Mouse (Mus musculus): ENCODE results near the gene Nup43. TPM values are rescaled to one million over a fixed set of nuclear protein-coding genes. Genes with fewer than 3 reads are reported as not detected.

The Nup43 gene
- total RNA-seq, 2 experiments from 2014 or later, result 16.2 to 16.3 TPM

- DNase-seq (ENCODE audit: low spot score in 2 of 2), result peak; percentile 48 to 57
Measured at GRCm38 (mm10) chr10:7681343-7682025, 14.2 kb downstream of the Nup43 start.

- DNase-seq (ENCODE audit: low spot score in 2 of 2), result no peak
Measured at GRCm38 (mm10) chr10:7682249-7682648, 14.9 kb downstream of the Nup43 start.

- DNase-seq (ENCODE audit: low spot score in 2 of 2), result no peak
Measured at GRCm38 (mm10) chr10:7686902-7687301, 19.6 kb downstream of the Nup43 start.

- DNase-seq (ENCODE audit: low spot score in 2 of 2), result no peak
Measured at GRCm38 (mm10) chr10:7695286-7695685, 28.0 kb downstream of the Nup43 start.

GRCm38 (mm10) chr10:7700120-7700519, 32.8 kb downstream of the Nup43 start:
- no peak for DNase-seq (ENCODE audit: low spot score in 2 of 2)

- no peak for DNase-seq (ENCODE audit: low spot score in 2 of 2)
Measured at GRCm38 (mm10) chr10:7702586-7702985, 35.3 kb downstream of the Nup43 start.

GRCm38 (mm10) chr10:7710121-7710520, 42.8 kb downstream of the Nup43 start:
- DNase-seq (ENCODE audit: low spot score in 2 of 2), result no peak

GRCm38 (mm10) chr10:7712506-7712905, 45.2 kb downstream of the Nup43 start:
- no peak for DNase-seq (ENCODE audit: low spot score in 2 of 2)

GRCm38 (mm10) chr10:7715056-7715455, 47.8 kb downstream of the Nup43 start:
- no peak for DNase-seq (ENCODE audit: low spot score in 2 of 2)

- DNase-seq (ENCODE audit: low spot score in 2 of 2), result peak; percentile 86 to 87
Measured at GRCm38 (mm10) chr10:7725751-7726500, 58.6 kb downstream of the Nup43 start, which contains the start of gene Katna1. Gene Katna1, plus strand, starts transcription at chr10:7726000.

- no peak for DNase-seq (ENCODE audit: low spot score in 2 of 2)
Measured at GRCm38 (mm10) chr10:7726501-7726812, 59.2 kb downstream of the Nup43 start.

GRCm38 (mm10) chr10:7727011-7727410, 59.7 kb downstream of the Nup43 start:
- no peak for DNase-seq (ENCODE audit: low spot score in 2 of 2)

Other genes starting within 250 kb of the Nup43 start
- gene Ulbp1, start 193.9 kb upstream of the Nup43 start, total RNA-seq (2021), result 10 to 100 TPM; 32.2 to 32.9 TPM
- gene Lrp11, start 77.7 kb upstream of the Nup43 start, total RNA-seq (2021), result 10 to 100 TPM; 20.9 to 23.9 TPM
- gene Pcmt1, start 13.6 kb downstream of the Nup43 start, total RNA-seq (2021), result 10 to 100 TPM; 84.7 to 89.2 TPM
- gene Lats1, start 13.7 kb downstream of the Nup43 start, total RNA-seq (2021), result 10 to 100 TPM; 63.5 to 65.9 TPM
- 10 to 100 TPM; 34.0 to 39.2 TPM for gene Katna1, start 58.5 kb downstream of the Nup43 start, total RNA-seq (2021)
- gene Ginm1, start 125.3 kb downstream of the Nup43 start, total RNA-seq (2021), result 100 to 1,000 TPM; 148 to 160 TPM
- gene Ppil4, start 125.4 kb downstream of the Nup43 start, total RNA-seq (2021), result 10 to 100 TPM; 32.1 TPM
- gene Zc3h12d, start 165.0 kb downstream of the Nup43 start, total RNA-seq (2021), result under 1 TPM; 0.25 to 0.42 TPM

All from adrenal gland, postnatal 4 days (tissue).